ENCODE assay signal across 8 mouse cellular contexts in genomic region chr10:12614465-12615199, GRCm38 (mm10).
DNase-seq lines count a peak whose midpoint lies in the region; ATAC-seq and TF ChIP-seq lines count a peak whose summit lies in the region.

No protein-coding gene starts in this region.

- H3K36me3 ChIP-seq in lung, postnatal 0 days (ENCODE audit: insufficient read depth, low read length): no peaks in the 10 kb centered on the region
- H3K36me3 ChIP-seq in neural tube, embryonic 13.5 days: no peaks in the 10 kb centered on the region

- H3K9ac ChIP-seq in lung, postnatal 0 days (replicated peaks; ENCODE audit: low read depth): no peak overlapping the region
- peak overlapping the region; percentile 73 for H3K9ac ChIP-seq in neural tube, embryonic 13.5 days

- no peaks in the 10 kb centered on the region for H3K9me3 ChIP-seq in lung, postnatal 0 days (ENCODE audit: low read length)
- no peaks in the 10 kb centered on the region for H3K9me3 ChIP-seq in neural tube, embryonic 13.5 days

- no peak overlapping the region for H3K4me3 ChIP-seq in lung, postnatal 0 days (ENCODE audit: low read depth, low read length)
- peak overlapping the region; percentile 60 for H3K4me3 ChIP-seq in left cerebral cortex, adult 2 months
- peak overlapping the region; percentile 46 for H3K4me3 ChIP-seq in neural tube, embryonic 13.5 days

- intact Hi-C loops in left cerebral cortex, adult 2 months (cut with DNase I): loop anchor here (5.0 to 10.0 kb wide), 3 partner anchors 772 to 1252 kb away; no protein-coding TSS in a partner anchor

- TF ChIP-seq EP300 in lung, postnatal 0 days (IDR thresholded peaks at IDR 0.05): no peak

- H3K4me2 ChIP-seq in lung, postnatal 0 days (replicated peaks; ENCODE audit: low read depth, low read length): no peak overlapping the region
- H3K4me2 ChIP-seq in neural tube, embryonic 13.5 days: peak overlapping the region; percentile 73

- peak; percentile 12 for DNase-seq in lung, postnatal 10 days
- DNase-seq in lung, postnatal 0 days (ENCODE audit: low spot score): no peak
- peak; percentile 26 for DNase-seq in cerebellum, adult 9-10 months
- peak; percentile 17 to 65 for DNase-seq in frontal cortex, adult 2 months (ENCODE audit: extremely low spot score in 1 of 2, low spot score in 1 of 2)
- DNase-seq in left cerebral cortex, adult 2 months (ENCODE audit: extremely low spot score in 1 of 2, low spot score in 2 of 2): peak; percentile 44 to 56
- no peak for DNase-seq in adrenal gland, adult 18-20 months (ENCODE audit: low spot score in 2 of 2)
- DNase-seq in thymus, postnatal 10 days (ENCODE audit: low spot score in 2 of 2): no peak

- no peak overlapping the region for H3K27ac ChIP-seq in lung, postnatal 0 days (ENCODE audit: low read length)
- H3K27ac ChIP-seq in left cerebral cortex, adult 2 months: peak overlapping the region; percentile 81
- peak overlapping the region; percentile 77 for H3K27ac ChIP-seq in neural tube, embryonic 13.5 days (replicated peaks)

- ATAC-seq in lung, postnatal 0 days: no peak
- peak; percentile 71 for ATAC-seq in neural tube, embryonic 13.5 days (ENCODE audit: low read depth)

- no peaks in the 10 kb centered on the region for H3K4me1 ChIP-seq in lung, postnatal 0 days (ENCODE audit: insufficient read depth, low read depth, low read length)
- H3K4me1 ChIP-seq in neural tube, embryonic 13.5 days (replicated peaks): peaks cover 19% of the 10 kb centered on the region

- TF ChIP-seq CTCF in lung, postnatal 0 days (IDR thresholded peaks at IDR 0.05): no peak
- TF ChIP-seq CTCF in left cerebral cortex, adult 2 months (IDR thresholded peaks at IDR 0.05): no peak

- H3K27me3 ChIP-seq in lung, postnatal 0 days (replicated peaks; ENCODE audit: insufficient read depth, low read length): no peaks in the 10 kb centered on the region
- no peaks in the 10 kb centered on the region for H3K27me3 ChIP-seq in neural tube, embryonic 13.5 days

- WGBS in lung, postnatal 0 days: 32% methylated on average over 22 of the region's 22 CpGs
- WGBS in neural tube, embryonic 13.5 days: under 1% methylated on average over 22 of the region's 22 CpGs

Comparison
In these comparisons a context has a peak if more than half of its experiments do, and no peak if none do; other contexts are left out.
1. DNase-seq: peak in lung, postnatal 10 days (single experiment), cerebellum, adult 9-10 months (single experiment), frontal cortex, adult 2 months (2 of 2) and left cerebral cortex, adult 2 months (2 of 2); none in lung, postnatal 0 days (single experiment), adrenal gland, adult 18-20 months (0 of 2) and thymus, postnatal 10 days (0 of 2).